Mouse (Mus musculus): ENCODE measurements around the gene Dmrt1. TPM values are rescaled to one million over a fixed set of nuclear protein-coding genes. Genes with fewer than 3 reads are reported as not detected.

The Dmrt1 gene
- polyA plus RNA-seq, 1 experiment, result not detected

GRCm38 (mm10) chr19:25524156-25524555 is 18.7 kb downstream of the Dmrt1 start:
- Histone ChIP-seq H3K4me3 (ENCODE audit: low read depth, low read length) (no peak overlapping the region), H3K27ac (ENCODE audit: insufficient read depth, low read depth, low read length) (no peak overlapping the region), H3K36me3 (ENCODE audit: control insufficient read depth, insufficient read depth, low read length) (no peaks in the 10 kb centered on the region), H3K4me1 (ENCODE audit: control insufficient read depth, insufficient read depth, insufficient read length, low read length) (no peaks in the 10 kb centered on the region), H3K27me3 (ENCODE audit: control insufficient read depth, insufficient read depth, low read length) (no peaks in the 10 kb centered on the region)
- TF ChIP-seq POLR2A (IDR thresholded peaks at IDR 0.05; ENCODE audit: low read depth, low read length) (no peak), CTCF (IDR thresholded peaks at IDR 0.05; ENCODE audit: extremely low read depth, insufficient read length, insufficient replicate concordance, low read depth, low read length) (no peak)
- WGBS, result 49% methylated on average over 6 of the region's 6 CpGs

- Histone ChIP-seq H3K27me3 (ENCODE audit: control insufficient read depth, insufficient read depth, low read length) (no peaks in the 10 kb centered on the region), H3K4me1 (ENCODE audit: control insufficient read depth, insufficient read depth, insufficient read length, low read length) (no peaks in the 10 kb centered on the region), H3K27ac (ENCODE audit: insufficient read depth, low read depth, low read length) (no peak overlapping the region), H3K4me3 (ENCODE audit: low read depth, low read length) (no peak overlapping the region), H3K36me3 (ENCODE audit: control insufficient read depth, insufficient read depth, low read length) (no peaks in the 10 kb centered on the region)
- 94% methylated on average over 20 of the region's 20 CpGs for WGBS
- TF ChIP-seq CTCF (IDR thresholded peaks at IDR 0.05; ENCODE audit: extremely low read depth, insufficient read length, insufficient replicate concordance, low read depth, low read length) (no peak), POLR2A (IDR thresholded peaks at IDR 0.05; ENCODE audit: low read depth, low read length) (no peak)
Measured at GRCm38 (mm10) chr19:25525726-25526125, 20.3 kb downstream of the Dmrt1 start.

GRCm38 (mm10) chr19:25529673-25530072 is 24.3 kb downstream of the Dmrt1 start:
- no peaks in the 10 kb centered on the region for H3K36me3 ChIP-seq (ENCODE audit: control insufficient read depth, insufficient read depth, low read length)
- 62% methylated on average over 12 of the region's 12 CpGs for WGBS
- no peak overlapping the region for H3K4me3 ChIP-seq (ENCODE audit: low read depth, low read length)
- no peaks in the 10 kb centered on the region for H3K4me1 ChIP-seq (ENCODE audit: control insufficient read depth, insufficient read depth, insufficient read length, low read length)
- H3K27me3 ChIP-seq (ENCODE audit: control insufficient read depth, insufficient read depth, low read length), result no peaks in the 10 kb centered on the region
- no peak for TF ChIP-seq CTCF (IDR thresholded peaks at IDR 0.05; ENCODE audit: extremely low read depth, insufficient read length, insufficient replicate concordance, low read depth, low read length)
- no peak overlapping the region for H3K27ac ChIP-seq (ENCODE audit: insufficient read depth, low read depth, low read length)

- no peaks in the 10 kb centered on the region for H3K27me3 ChIP-seq (ENCODE audit: control insufficient read depth, insufficient read depth, low read length)
- no peak overlapping the region for H3K4me3 ChIP-seq (ENCODE audit: low read depth, low read length)
- H3K36me3 ChIP-seq (ENCODE audit: control insufficient read depth, insufficient read depth, low read length), result no peaks in the 10 kb centered on the region
- TF ChIP-seq POLR2A (IDR thresholded peaks at IDR 0.05; ENCODE audit: low read depth, low read length) (no peak), CTCF (IDR thresholded peaks at IDR 0.05; ENCODE audit: extremely low read depth, insufficient read length, insufficient replicate concordance, low read depth, low read length) (peak; percentile 49; the same call in 1 of the 2 replicates)
- 32% methylated on average over 13 of the region's 13 CpGs for WGBS
- H3K4me1 ChIP-seq (ENCODE audit: control insufficient read depth, insufficient read depth, insufficient read length, low read length), result no peaks in the 10 kb centered on the region; the same call in 1 of the 2 replicates
- H3K27ac ChIP-seq (ENCODE audit: insufficient read depth, low read depth, low read length), result no peak overlapping the region
Measured at GRCm38 (mm10) chr19:25545714-25546340, 40.4 kb downstream of the Dmrt1 start.

GRCm38 (mm10) chr19:25547086-25547643 is 41.7 kb downstream of the Dmrt1 start:
- WGBS, result 72% methylated on average over 9 of the region's 9 CpGs

GRCm38 (mm10) chr19:25550346-25550745 is 44.9 kb downstream of the Dmrt1 start:
- no peak for TF ChIP-seq POLR2A (IDR thresholded peaks at IDR 0.05; ENCODE audit: low read depth, low read length)
- no peaks in the 10 kb centered on the region; the same call in 1 of the 2 replicates for H3K4me1 ChIP-seq (ENCODE audit: control insufficient read depth, insufficient read depth, insufficient read length, low read length)
- H3K36me3 ChIP-seq (ENCODE audit: control insufficient read depth, insufficient read depth, low read length), result no peaks in the 10 kb centered on the region
- WGBS, result 59% methylated on average over 5 of the region's 5 CpGs
- no peaks in the 10 kb centered on the region for H3K27me3 ChIP-seq (ENCODE audit: control insufficient read depth, insufficient read depth, low read length)
- H3K27ac ChIP-seq (ENCODE audit: insufficient read depth, low read depth, low read length), result no peak overlapping the region
- no peak overlapping the region for H3K4me3 ChIP-seq (ENCODE audit: low read depth, low read length)

More at GRCm38 (mm10) chr19:25547086-25547643, 41.7 kb downstream of the Dmrt1 start:
- no peaks in the 10 kb centered on the region for H3K27me3 ChIP-seq (ENCODE audit: control insufficient read depth, insufficient read depth, low read length)
- H3K4me3 ChIP-seq (ENCODE audit: low read depth, low read length), result no peak overlapping the region
- no peak for TF ChIP-seq CTCF (IDR thresholded peaks at IDR 0.05; ENCODE audit: extremely low read depth, insufficient read length, insufficient replicate concordance, low read depth, low read length)
- TF ChIP-seq POLR2A (IDR thresholded peaks at IDR 0.05; ENCODE audit: low read depth, low read length), result no peak
- H3K27ac ChIP-seq (ENCODE audit: insufficient read depth, low read depth, low read length), result no peak overlapping the region
- no peaks in the 10 kb centered on the region; the same call in 1 of the 2 replicates for H3K4me1 ChIP-seq (ENCODE audit: control insufficient read depth, insufficient read depth, insufficient read length, low read length)
- H3K36me3 ChIP-seq (ENCODE audit: control insufficient read depth, insufficient read depth, low read length), result no peaks in the 10 kb centered on the region

- no peaks in the 10 kb centered on the region for H3K4me1 ChIP-seq (ENCODE audit: control insufficient read depth, insufficient read depth, insufficient read length, low read length)
- no peak overlapping the region for H3K27ac ChIP-seq (ENCODE audit: insufficient read depth, low read depth, low read length)
- WGBS, result 62% methylated on average over 5 of the region's 5 CpGs
- no peaks in the 10 kb centered on the region for H3K27me3 ChIP-seq (ENCODE audit: control insufficient read depth, insufficient read depth, low read length)
- H3K4me3 ChIP-seq (ENCODE audit: low read depth, low read length), result no peak overlapping the region
- TF ChIP-seq CTCF (IDR thresholded peaks at IDR 0.05; ENCODE audit: extremely low read depth, insufficient read length, insufficient replicate concordance, low read depth, low read length) (no peak), POLR2A (IDR thresholded peaks at IDR 0.05; ENCODE audit: low read depth, low read length) (no peak)
- H3K36me3 ChIP-seq (ENCODE audit: control insufficient read depth, insufficient read depth, low read length), result no peaks in the 10 kb centered on the region
Measured at GRCm38 (mm10) chr19:25551053-25551452, 45.6 kb downstream of the Dmrt1 start.
